Mouse (Mus musculus): ENCODE measurements around the gene Ak4.

Gene Ak4

GRCm38 (mm10) chr4:101462065-101462464 is 43.0 kb downstream of the Ak4 start:
- no peak for DNase-seq

DNA sequence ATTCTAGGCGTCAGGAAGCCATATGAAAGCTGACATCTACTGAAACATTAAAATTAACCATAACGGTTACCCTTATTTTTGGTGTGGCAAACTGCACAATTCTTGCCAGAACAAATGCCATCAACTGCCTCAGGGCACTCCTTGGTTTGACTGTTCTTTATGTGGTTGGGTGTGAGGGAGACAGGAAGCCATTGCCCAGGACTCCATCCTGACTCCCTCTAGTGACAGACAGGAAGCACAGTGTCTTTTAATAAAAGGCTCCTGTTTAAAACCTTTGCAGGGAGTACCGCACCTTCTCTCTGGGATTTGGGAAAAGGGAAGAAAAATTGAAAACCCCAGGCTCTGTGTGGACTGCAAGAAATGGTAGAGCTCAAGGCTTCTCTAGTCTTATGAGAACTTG is 47.2 kb downstream of the Ak4 start:
- no peak for DNase-seq

DNA sequence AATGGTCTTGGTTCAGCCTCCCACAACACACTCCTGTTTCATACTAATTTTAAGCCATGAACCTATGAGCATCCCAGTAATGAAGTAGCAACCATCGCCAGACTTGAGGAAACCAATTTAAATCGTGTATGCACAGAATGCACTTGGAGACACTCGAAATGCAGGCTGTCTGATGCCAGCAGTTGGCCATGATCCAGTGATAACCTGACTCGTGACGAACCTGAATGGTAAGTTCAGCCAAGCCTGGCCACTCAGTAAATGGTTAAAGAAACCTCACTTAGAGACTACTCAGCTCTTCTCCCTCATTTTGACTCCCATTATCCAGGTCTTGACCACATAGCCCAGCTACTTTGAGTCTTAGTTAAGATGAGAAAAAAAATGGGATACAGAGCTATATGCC is 50.2 kb downstream of the Ak4 start:
- no peak for DNase-seq

GRCm38 (mm10) chr4:101470543-101470942 is 51.5 kb downstream of the Ak4 start:
- DNase-seq, result no peak

DNA sequence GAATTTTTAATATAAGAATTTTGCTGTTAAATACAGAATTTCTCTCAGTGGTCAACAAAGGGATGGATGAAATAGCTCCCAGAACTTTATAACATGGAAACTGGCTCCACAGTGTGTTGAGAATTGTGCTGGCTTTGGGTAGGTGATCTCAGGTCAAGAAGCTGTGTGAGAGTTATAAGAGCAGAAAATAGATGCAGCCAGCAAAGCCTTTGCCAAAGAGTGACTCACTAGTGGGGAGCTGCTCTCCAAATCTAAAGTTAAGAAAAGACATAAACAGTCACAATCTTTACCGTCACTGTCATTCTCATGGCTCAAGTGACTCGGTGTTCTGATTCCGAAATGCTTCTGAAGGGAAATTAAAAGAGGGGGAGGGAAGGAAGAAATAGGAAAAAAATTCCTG is 53.7 kb downstream of the Ak4 start:
- no peak for DNase-seq

- DNase-seq, result no peak
Measured at GRCm38 (mm10) chr4:101490320-101490917, 71.3 kb downstream of the Ak4 start.

DNA sequence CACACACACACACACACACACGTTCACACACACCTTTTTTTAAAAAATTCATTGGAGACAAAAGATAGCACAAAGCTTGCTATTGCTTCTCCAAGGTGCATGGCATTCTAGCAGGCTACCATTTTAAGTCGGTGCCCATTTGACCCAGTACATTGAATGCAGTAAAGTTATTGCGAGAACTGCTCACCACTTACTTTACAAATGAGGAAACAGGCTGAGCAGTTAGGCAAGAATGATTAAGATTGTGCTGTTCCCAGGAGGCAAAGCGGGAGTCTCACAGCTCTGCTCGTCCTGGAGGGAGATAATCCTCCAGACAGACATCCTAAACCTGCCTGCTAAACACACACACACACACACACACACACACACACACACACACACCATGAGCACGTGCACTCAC is 72.6 kb downstream of the Ak4 start:
- DNase-seq, result no peak

DNA sequence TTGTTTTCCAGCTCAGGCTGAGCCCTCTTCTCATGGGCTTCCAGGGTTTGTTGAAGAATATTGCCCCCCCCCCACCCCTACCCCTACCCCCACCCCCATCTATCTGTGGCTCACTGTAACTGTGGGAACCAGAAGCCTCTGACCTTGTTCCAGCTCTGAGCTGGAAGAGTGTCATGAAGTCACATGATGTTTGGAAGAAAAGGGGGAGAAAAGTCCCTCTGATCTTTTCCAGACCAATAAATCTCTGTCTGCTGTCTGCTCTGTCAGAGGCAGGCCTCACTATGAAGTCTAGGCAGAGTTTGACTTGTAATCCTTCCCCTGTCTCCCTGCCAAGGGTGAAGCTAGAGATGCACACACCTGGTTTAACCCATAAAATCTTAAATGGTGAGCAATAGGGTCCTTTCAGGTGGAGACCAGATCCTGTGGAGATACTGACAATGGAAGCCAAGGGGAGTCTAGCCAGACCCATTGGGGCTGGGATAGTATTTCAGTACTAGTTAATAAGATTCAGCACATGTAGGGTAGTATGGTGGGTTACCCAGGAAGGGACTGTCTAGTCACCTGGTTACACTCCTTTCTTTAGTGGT is 74.6 kb downstream of the Ak4 start:
- DNase-seq, result no peak

GRCm38 (mm10) chr4:101496188-101496533 is 77.1 kb downstream of the Ak4 start:
- DNase-seq, result no peak

DNA sequence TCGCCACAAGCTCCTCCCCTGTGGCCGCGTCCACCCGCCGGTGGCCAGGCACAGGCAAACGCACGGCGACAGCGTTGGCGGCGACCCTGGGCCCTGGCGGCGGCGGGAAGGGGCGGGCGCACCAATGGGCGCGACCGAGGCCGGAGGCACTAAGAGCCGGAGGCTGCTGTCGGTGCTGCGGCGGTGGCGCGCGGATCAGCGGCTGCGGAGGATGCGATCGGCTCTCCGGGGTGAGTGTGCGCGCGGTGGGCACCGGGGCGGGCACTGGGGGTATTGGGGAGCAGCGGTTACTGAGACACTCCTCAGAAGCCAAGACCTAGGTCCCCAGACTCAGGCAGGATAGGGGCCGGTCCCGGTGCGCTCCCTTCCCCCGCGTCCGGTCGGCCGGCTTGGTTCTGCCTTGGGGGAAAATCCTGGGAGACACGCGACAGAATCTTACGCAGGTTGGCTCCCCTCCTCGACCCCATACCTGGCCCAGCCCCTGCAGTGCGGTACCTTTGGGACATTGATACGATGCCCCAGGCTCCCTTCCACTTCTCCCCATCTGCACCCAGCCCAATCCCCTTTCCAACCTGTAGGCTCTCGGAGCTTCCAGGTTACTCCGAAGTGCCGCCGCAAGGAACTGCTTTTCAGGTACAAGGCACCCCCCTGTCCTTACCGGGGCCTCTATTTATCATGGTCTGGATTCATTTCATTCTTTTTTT is 77.6 kb downstream of the Ak4 start, which contains the start of gene Dnajc6:
Dnajc6 (plus strand) TSS at position 115 of the 704 bp plus-strand sequence.
- peak; percentile 56 for DNase-seq

DNA sequence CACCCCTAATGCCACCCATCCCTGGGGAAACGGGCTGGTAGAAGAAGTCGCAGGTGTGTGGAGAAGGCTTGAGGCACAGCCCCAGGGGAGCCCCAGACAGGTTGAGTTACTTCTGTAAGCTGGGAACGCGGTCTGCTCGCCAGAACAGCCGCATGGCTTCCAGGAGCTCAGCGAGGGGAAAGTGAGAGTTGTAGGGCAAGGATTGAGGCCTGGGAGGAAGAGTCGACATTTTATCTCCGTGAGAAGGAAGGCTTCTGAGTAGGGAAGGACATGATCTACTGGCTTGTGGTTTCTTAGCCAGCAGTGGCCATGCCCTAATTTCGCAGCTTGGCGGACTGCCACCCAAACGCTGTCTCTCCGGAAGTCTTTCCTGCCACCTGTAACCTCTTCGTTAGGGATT is 78.3 kb downstream of the Ak4 start:
- peak; percentile 44 for DNase-seq

- DNase-seq, result no peak
Measured at GRCm38 (mm10) chr4:101504470-101505007, 85.5 kb downstream of the Ak4 start.

GRCm38 (mm10) chr4:101505966-101506365 is 86.9 kb downstream of the Ak4 start:
- no peak for DNase-seq

- DNase-seq, result no peak
Measured at GRCm38 (mm10) chr4:101506372-101506771, 87.3 kb downstream of the Ak4 start.

DNA sequence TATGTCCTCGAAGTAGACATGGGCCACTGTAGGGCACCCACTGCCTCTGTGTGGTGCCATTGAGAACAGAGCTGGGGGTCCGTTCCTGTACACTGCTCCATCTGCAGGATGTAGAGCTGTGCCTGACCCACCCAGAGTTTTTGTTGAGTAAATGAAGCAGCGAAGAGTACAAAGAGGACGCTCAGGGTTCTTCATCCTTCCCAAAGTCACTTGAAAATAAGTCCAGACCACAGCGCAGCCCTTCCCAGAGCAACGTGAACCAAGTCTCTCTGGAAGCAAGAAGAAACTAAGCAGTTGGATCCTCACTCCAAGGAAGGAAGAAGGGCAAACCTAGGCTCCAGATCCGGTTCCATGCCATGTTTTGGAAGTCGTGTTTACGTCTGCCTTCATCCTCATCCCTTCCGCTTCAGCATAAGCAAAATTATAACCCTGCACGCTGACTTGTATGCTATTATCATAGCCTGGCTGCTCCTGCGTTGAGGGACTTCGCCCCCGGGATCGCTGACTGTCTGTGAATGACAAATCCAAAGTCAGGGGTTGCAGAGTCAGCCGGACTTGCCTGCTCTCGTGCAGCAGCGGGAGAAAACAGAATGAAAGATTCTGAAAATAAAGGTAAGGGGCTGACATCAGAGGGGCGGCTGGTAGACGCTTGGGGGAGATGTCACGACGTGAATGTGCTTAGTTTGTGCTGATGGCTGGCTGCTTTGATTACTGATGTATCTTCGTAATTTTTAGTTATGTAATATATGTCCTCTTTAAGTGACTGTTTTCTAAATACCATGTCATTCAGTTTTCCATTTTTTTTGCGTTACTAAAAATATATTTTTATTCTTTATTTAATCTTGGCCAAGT is 88.7 kb downstream of the Ak4 start:
- peak; percentile 79 for DNase-seq

DNA sequence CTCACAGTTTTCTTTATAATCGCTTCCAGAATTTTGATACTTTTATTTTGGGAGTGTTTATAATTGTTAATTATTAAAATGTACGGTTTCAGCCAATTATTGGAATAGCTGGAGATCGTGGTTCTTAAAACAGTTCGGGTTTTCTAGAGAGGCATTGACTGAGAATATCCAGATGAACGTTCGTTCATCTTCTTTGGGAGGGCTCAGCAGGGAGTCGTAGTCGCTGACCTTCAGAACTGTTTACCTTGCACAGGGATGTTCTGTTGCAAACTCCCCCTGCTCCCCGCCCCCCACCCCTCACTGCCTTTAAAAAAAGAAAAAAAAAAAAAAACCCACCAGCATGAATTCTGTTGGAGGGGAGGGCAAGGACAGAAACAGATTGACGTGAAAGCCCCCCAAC is 89.4 kb downstream of the Ak4 start:
- peak; percentile 44 for DNase-seq

DNA sequence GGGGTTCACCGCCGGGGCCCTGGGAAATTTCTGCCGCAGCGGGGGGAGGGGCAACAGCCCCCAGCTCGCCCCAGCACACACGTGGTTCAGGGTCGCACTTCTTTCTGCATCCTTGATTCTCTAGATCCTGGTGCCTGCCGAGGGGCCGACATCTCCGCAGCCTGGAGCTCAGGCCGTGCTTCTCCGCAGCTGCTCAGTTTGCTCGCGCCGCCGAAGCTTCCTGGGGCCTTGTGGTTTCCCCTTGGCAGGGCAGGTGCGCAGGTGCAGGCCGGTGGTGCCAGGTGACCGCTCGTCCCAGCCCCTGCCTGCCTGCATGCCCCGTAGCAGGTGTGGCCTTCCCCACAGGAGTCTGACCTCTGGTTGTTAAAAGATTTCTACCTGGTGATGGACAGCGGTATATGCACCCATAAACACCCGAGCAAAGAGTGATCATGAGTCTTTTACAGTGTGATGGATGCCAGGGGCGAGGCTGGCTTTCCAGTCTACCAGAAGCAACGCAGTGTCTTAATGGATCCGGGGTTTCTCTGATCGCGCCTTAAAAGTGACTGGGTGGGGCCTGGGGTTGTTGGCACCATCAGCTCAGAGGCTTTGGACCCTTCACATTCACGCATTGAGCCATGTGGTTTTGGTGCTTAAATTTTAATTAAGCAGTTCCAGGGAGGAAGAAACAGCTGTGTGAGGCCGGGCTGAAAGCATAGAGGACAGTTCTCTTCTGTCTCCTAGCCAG is 89.9 kb downstream of the Ak4 start:
- DNase-seq, result peak; percentile 82

DNA sequence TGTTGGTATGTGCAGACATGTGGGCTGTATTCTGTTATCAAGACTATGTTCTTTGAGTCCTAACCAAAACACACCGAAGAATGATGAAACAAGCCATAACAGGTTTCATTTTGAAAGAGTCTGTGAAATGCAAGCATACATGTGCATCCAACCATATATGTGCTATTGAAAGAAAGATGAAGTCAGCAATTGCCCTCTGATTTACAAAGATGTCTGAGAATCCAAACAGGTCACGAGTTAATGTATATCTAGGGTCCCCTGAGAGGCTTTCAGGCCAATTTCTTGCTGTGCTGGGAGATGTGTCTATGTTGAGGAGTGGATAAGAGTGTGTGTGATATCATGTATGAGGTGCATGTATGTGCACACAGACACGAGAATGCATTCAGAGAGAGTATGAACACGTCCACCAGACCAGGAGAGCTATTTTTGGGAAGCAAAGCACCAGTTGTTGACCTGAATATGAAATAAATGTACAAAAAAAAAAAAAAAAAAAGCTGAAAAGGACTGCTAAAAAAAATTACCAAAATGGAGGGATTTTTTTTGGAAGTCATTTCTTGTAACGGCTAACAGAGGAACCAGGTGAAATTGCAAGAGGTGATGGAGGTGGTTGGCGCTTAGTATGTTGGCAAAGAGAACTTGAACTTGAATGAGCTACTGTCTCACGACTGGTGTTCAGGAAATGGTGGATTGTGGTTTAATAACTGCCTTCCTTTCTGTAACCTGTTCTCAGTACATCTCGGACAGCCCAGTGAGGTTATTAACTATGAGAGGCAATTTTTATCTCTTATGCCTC is 91.2 kb downstream of the Ak4 start:
- no peak for DNase-seq

GRCm38 (mm10) chr4:101510904-101511210 is 91.8 kb downstream of the Ak4 start:
- DNase-seq, result no peak

DNA sequence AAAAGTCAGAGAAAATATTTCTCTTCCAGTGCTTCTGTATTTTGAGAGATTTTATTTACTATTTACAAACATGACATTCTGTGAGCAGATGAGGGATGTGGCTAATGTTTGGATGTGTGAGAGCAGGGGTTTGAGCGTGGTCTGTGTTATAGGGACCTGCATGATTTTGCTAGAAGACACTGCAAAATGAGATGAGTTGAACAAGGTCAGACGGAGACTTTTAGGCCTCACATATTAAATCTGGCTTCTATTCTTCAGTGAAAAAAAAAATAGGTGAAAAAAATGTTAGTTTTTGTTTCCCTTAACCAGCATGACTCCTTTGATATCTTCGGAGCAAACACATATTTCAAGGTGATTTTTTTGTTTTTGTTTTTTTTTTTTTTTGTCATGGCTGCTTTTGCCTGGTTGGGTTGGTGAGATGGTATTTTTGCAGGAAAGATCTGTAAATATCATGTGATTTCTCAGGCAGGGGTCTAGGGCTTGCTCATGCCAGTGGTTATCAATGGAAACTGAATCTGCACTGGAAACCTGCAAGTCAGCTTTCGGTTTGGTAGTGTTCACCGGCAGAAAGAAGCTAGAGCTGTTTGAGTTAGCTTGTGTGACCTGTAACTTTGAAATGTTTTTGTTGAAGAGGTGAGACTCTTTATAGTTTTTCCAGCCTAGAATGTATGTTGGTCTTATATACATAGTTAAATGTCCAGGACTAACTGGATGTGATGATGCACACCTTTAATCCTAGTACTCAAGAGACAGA is 92.9 kb downstream of the Ak4 start:
- no peak for DNase-seq

DNA sequence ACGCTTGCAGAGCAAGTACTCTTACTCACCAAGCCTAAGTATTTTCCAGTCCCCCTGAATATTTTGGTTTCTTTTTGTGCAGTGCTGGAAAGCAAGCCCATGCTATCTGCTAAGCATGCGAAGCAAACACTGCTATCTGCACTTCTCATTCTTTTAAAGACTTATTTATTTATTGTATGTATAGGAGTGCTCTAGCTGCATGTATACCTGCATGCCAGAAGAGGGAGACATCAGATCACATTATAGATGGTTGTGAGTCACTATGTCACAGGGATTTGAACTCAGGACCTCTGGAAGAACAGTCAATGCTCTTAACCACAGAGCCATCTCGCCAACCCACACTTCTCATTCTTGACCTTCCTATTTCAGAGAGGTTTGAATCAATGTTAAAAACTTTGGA is 94.2 kb downstream of the Ak4 start:
- no peak for DNase-seq

Data from cerebellum, adult 9-11 months (tissue).